Mouse (Mus musculus) embryonic facial prominence, embryonic 11.5 days (tissue): Measurements from ENCODE around the gene Atxn2. TPM values are rescaled to one million over a fixed set of nuclear protein-coding genes. Genes with fewer than 3 reads are reported as not detected.
"Not testable (repeated sequence)": the region's sequence is repeated elsewhere in the genome, so short reads cannot be mapped to it uniquely, and the experiment has no call there.

Source experiments
- ATAC-seq: fragments of 200-750 bp; cut with Nextera tagmentation; replicated peaks from 2 replicates; pipeline ENCODE4 v1.8.0; 2017; ENCODE audit warnings: low read depth; ENCODE audit not compliant: insufficient number of reproducible peaks, low FRiP score, low TSS enrichment
- DNase-seq: peaks from one replicate; pipeline ENCODE4 v3.0.0-alpha.2; 2015; ENCODE audit warnings: low spot score
- H3K27ac ChIP-seq: fragments of 300-500 bp; sonication (generic); replicated peaks from 2 replicates; pipeline ENCODE4 v1.5.1; 2014; ENCODE audit warnings: mild to moderate bottlenecking, low read depth, low read length, control low read depth
- H3K27me3 ChIP-seq: fragments of 300-500 bp; sonication (generic); 2 replicates; pipeline ENCODE4 v1.6.1; 2014; ENCODE audit warnings: mild to moderate bottlenecking, low read length, moderate library complexity, mixed read lengths; ENCODE audit not compliant: control insufficient read depth, insufficient read depth
- H3K36me3 ChIP-seq: fragments of 300-500 bp; sonication (generic); replicated peaks from 2 replicates; pipeline ENCODE4 v1.6.1; 2014; ENCODE audit warnings: low read depth, mild to moderate bottlenecking, low read length, moderate library complexity, mixed read lengths; ENCODE audit not compliant: control insufficient read depth, insufficient read depth
- H3K4me1 ChIP-seq: fragments of 300-500 bp; sonication (generic); 2 replicates; pipeline ENCODE4 v1.6.1; 2014; ENCODE audit warnings: low read length, mixed read lengths; ENCODE audit not compliant: control insufficient read depth, insufficient read depth
- H3K4me2 ChIP-seq: fragments of 300-500 bp; sonication (generic); 2 replicates; pipeline ENCODE4 v1.6.1; 2014; ENCODE audit warnings: low read depth, mild to moderate bottlenecking, control low read depth, low read length, moderate library complexity
- H3K4me3 ChIP-seq: fragments of 300-500 bp; sonication (generic); 2 replicates; pipeline ENCODE4 v1.5.1; 2014; ENCODE audit warnings: low read depth, low read length, control low read depth
- H3K9ac ChIP-seq: fragments of 300-500 bp; sonication (generic); replicated peaks from 2 replicates; pipeline ENCODE4 v1.6.1; 2014; ENCODE audit warnings: mild to moderate bottlenecking, control low read depth, low read length
- H3K9me3 ChIP-seq: fragments of 300-500 bp; sonication (generic); replicated peaks from 2 replicates; pipeline ENCODE4 v1.6.1; 2016; ENCODE audit warnings: mild to moderate bottlenecking, low read length, inconsistent platforms, mixed read lengths; ENCODE audit not compliant: control insufficient read depth
- WGBS: fragments of 180-500 bp; shearing (Covaris S2); extraction: QIAGEN DNeasy Blood & Tissue Kit; methylation state at CpG from one replicate; pipeline ENCODE4 v1.1.7; 2014; 5-methylcytosine and 5-hydroxymethylcytosine counted together
- polyA plus RNA-seq: library from polyadenylated mRNA; unstranded; fragments of >200 nt; fragmentation: Nextera tagmentation; extraction: Ambion mirVana; gene quantifications from 2 replicates; pipeline ENCODE4 v1.2.1, GENCODE M21; 2014

Gene Atxn2
- polyA plus RNA-seq, 1 experiment from 2014 or later, result 61.5 TPM

DNA sequence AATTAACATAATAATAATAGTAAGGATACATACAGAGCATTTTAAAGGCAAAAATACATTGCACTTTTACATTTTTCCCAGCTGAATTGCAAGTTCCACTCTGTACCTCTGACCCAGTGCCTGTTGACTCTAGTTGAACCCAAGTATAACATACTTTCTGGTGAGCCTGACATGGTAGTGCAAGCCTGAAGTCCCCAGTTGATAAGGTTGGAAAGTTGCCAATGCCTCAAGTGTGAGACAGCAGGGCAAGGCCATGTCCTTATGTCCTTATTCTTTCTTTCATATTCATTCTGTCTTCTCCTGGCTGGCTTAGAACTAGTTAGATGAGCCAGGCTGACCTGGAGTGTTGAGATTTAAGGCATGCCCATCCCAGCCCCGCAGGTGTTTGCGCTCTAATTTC, 28.9 kb upstream of the Atxn2 start:
- no peak overlapping the region for H3K27ac ChIP-seq
- no peaks in the 10 kb centered on the region for H3K9me3 ChIP-seq
- H3K4me3 ChIP-seq, result no peak overlapping the region
- DNase-seq (no peak), ATAC-seq (no peak)
- H3K36me3 ChIP-seq, result peaks cover 12% of the 10 kb centered on the region; the same call in 1 of the 2 replicates
- H3K9ac ChIP-seq, result no peak overlapping the region
- 100% methylated on average over 2 of the region's 2 CpGs for WGBS
- H3K27me3 ChIP-seq, result no peaks in the 10 kb centered on the region
- no peak overlapping the region for H3K4me2 ChIP-seq
- H3K4me1 ChIP-seq, result no peaks in the 10 kb centered on the region

DNA sequence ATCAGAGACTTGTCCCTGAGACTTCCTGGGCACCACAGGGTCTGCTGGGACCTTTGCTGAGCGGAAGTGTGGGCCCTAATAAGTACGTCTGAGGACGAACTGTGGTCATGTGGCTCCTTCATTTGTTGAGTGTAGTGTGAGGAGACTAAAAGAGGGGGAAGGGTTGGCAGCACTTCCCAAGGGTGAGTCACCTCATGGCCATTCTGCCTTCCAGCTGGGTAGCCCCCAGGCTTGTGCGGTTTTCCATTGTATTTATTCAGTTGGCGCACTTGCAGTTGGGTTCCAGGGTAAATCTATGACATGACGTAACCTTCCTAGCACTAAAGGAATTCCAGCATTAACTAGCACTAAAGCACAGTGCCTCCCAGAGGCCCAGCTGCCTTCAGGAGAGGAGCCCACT, 25.6 kb upstream of the Atxn2 start:
- Histone ChIP-seq H3K4me1 (no peaks in the 10 kb centered on the region), H3K36me3 (peaks cover 6% of the 10 kb centered on the region; the same call in 1 of the 2 replicates), H3K27ac (no peak overlapping the region), H3K27me3 (no peaks in the 10 kb centered on the region), H3K9ac (no peak overlapping the region), H3K4me3 (no peak overlapping the region), H3K9me3 (no peaks in the 10 kb centered on the region), H3K4me2 (no peak overlapping the region)
- ATAC-seq (no peak), DNase-seq (no peak)
- WGBS, result 88% methylated on average over 6 of the region's 6 CpGs

DNA sequence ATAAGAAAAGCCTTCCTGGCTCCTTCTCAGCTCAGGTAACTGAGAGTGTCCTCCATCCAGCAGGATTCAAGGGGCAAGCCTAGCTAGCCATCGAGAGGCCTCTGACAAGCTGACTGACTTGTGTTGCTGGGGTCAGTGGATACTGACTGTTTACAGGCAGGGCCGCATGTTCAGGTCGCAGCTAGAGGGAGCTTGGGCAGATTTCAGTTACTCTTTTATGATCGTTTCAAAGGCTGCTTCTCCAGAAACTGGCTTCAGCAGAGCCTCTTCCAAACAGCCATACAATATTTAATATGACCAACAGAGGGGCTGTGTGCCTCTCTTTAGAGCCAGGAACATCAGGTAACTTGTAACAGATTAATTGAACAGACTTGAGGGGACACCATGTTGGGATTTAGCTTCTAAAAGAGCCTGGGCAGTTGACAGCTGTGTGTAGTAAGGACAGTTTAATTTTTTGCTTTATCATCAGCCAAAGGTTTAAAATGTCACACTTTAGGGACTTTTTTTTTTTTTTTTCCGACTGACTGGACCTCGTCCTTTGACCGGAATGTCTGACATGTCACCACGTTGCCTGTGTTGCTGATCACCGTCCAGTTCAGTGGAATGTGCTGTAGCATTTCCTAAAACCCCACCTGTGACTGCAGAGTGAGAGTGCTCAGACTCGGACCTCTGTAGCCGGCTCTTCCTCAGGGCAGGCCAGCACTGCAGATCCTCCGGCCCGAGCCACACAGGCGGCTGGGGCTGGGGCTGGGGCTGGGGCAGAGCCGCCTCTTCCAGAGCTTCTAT, 24.8 kb upstream of the Atxn2 start:
- WGBS, result 79% methylated on average over 15 of the region's 15 CpGs
- H3K36me3 ChIP-seq, result peaks cover 6% of the 10 kb centered on the region; the same call in 1 of the 2 replicates
- H3K27me3 ChIP-seq, result no peaks in the 10 kb centered on the region
- ATAC-seq, result no peak
- H3K4me3 ChIP-seq, result no peak overlapping the region
- H3K9ac ChIP-seq, result no peak overlapping the region
- no peak for DNase-seq
- no peak overlapping the region for H3K4me2 ChIP-seq
- no peaks in the 10 kb centered on the region for H3K9me3 ChIP-seq
- no peak overlapping the region for H3K27ac ChIP-seq
- H3K4me1 ChIP-seq, result no peaks in the 10 kb centered on the region

DNA sequence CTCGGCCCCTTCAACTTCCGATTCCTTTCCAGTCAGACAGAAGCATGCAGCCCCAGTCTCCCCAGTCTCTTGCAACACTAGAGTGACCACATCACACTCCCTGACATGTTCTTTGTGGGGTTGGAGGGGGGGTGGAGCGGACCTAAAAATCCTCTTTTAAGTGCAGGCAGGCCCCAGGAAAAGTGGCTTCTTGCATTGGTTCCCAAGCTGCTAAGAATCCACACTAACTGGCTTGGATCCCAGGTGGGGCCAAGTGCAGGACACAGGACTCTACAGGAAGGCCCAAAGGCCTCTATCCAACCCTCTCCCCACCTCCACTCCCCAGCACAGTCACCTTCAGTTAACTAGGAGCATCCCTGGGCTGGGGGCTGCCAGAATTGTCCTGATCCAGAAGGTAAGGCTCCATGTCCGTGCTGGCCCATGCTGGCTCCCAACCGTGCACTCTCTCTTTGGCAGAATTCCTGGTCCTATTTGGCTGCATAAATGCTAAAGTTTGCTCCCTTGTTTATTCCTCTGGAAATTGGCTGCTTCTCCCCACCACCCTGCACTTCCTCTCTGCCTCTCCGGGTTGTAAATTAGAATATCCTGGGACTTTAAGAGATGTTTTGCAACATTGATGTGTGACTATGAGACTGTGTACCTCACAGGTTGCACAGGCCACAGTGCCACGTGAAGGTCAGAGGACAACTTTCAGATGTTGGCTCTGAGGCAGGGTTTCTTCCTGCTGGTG, 20.5 kb upstream of the Atxn2 start:
- Histone ChIP-seq H3K4me2 (no peak overlapping the region), H3K27ac (no peak overlapping the region), H3K4me3 (no peak overlapping the region), H3K36me3 (no peaks in the 10 kb centered on the region), H3K9me3 (no peaks in the 10 kb centered on the region), H3K27me3 (no peaks in the 10 kb centered on the region), H3K4me1 (no peaks in the 10 kb centered on the region), H3K9ac (no peak overlapping the region)
- ATAC-seq (no peak), DNase-seq (no peak)
- WGBS, result 84% methylated on average over 7 of the region's 7 CpGs

DNA sequence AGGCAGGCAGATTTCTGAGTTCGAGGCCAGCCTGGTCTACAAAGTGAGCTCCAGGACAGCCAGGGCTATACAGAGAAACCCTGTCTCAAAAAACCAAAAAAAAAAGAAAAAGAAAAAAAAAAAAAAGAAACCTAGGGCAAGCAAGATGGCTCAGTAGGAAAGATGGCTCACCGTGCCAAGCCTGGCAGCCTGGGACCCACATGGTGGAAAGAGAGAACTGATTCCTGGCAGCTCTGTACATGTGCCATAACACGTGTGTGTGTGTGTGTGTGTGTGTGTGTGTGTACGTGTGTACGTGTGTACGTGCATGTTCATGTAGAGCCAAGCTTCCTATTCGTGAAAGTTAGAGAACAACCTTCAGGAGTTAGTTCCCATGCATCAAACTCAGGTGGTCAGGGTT, 19.7 kb upstream of the Atxn2 start:
- WGBS, result 90% methylated on average over 7 of the region's 7 CpGs
- not testable (repeated sequence) for H3K36me3 ChIP-seq, H3K4me2 ChIP-seq, H3K27me3 ChIP-seq, H3K4me3 ChIP-seq, H3K27ac ChIP-seq, H3K4me1 ChIP-seq, H3K9ac ChIP-seq, H3K9me3 ChIP-seq, DNase-seq, ATAC-seq

DNA sequence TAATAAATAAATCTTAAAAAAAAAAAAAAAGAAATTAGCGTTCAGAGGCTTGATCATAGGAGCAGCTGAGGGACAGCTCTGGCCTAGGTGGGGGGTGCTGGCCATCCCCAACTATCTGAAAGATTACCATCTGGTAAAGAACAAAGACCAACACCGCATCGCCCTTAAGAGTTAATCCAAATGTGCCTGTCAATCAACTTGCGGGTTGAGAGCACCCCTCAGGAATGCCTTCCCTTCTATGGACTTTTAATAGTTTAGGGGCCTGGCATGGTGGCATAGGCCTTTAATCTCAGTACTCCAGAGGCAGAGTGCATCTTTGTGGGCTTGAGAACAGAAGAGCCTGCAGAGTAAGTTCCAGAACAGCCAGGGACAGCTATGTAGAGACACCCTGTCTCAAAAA, 18.2 kb upstream of the Atxn2 start:
- ATAC-seq (no peak), DNase-seq (no peak)
- no peaks in the 10 kb centered on the region for H3K27me3 ChIP-seq
- H3K27ac ChIP-seq, result no peak overlapping the region
- H3K4me2 ChIP-seq, result no peak overlapping the region
- H3K36me3 ChIP-seq, result no peaks in the 10 kb centered on the region
- H3K4me1 ChIP-seq, result no peaks in the 10 kb centered on the region
- no peak overlapping the region for H3K9ac ChIP-seq
- H3K9me3 ChIP-seq, result no peaks in the 10 kb centered on the region
- H3K4me3 ChIP-seq, result no peak overlapping the region
- WGBS, result 75% methylated on average over 4 of the region's 4 CpGs

DNA sequence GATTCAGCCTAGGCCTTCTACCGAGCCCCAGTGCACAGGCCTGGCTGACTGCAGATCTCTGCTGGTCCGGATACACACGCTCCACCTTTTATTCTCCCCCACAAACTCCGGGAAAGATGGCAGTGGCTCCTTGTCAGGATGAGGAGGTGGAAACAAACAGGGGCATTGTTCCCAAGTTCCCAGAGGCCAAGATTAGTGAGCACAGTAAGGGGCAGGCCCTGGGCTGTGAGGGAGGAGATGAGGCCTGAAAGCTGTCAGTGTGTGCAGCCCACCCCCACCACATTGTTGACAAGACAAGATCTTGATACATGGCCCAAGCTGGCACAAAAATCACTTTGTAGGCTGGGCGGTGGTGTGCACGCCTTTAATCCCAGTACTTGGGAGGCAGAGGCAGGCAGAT, 14.4 kb upstream of the Atxn2 start:
- H3K27ac ChIP-seq, result no peak overlapping the region
- 43% methylated on average over 6 of the region's 6 CpGs for WGBS

DNA sequence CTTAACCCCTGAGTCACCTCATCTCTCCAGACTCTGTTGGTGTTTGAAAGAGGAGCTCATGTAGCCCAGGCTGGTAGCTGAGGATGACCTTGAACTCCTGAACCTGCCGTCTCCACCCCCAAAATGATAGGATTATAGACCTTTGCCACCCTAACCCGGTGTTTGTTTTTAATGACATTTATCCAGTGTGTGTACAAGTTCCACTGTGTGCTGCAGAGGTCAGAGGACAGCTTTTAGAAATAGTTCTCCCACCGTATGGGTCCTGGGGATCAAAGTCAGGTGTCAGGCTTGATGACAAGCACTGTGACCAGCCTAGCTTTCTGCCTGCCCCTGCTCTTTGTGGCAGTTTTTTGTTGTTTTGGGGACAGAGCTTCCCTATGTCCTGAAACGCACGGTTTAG, 11.2 kb upstream of the Atxn2 start:
- Histone ChIP-seq H3K4me3 (no peak overlapping the region), H3K27ac (no peak overlapping the region), H3K9me3 (no peaks in the 10 kb centered on the region), H3K27me3 (no peaks in the 10 kb centered on the region), H3K4me2 (no peak overlapping the region), H3K9ac (no peak overlapping the region), H3K36me3 (no peaks in the 10 kb centered on the region), H3K4me1 (no peaks in the 10 kb centered on the region)
- no peak for ATAC-seq
- DNase-seq, result no peak
- 42% methylated on average over 5 of the region's 5 CpGs for WGBS

More for the DNA sequence above, 14.4 kb upstream of the Atxn2 start:
- ATAC-seq, result no peak
- no peaks in the 10 kb centered on the region for H3K36me3 ChIP-seq
- H3K4me3 ChIP-seq, result no peak overlapping the region
- H3K27me3 ChIP-seq, result no peaks in the 10 kb centered on the region
- no peaks in the 10 kb centered on the region for H3K4me1 ChIP-seq
- no peaks in the 10 kb centered on the region for H3K9me3 ChIP-seq
- H3K4me2 ChIP-seq, result no peak overlapping the region
- no peak for DNase-seq
- no peak overlapping the region for H3K9ac ChIP-seq
